ENCODE assay signal across 8 mouse cellular contexts in the genomic region with DNA sequence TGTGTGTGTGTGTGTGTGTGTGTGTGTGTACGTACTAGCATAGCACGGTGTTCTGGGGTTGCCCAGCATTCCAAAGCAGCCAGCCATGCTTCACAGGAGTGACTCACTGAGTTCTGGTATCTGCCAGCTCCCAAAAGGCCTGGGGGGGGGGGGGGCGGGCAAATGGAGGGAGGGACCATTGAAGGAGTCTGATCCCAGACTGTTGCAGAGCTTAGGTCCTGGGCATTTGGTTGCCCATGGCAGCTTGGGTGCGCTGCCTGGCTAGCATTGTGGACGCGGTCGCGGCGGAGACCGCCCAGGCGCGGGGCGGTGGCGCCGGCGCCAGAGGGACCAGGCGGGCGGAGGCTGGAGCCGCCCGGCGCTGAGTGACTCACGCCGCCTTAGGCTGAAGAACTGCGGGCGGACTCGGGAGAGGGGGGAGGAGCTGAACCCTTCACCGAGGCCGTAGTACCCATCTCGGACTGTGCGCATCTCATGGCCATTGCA. TPM values are rescaled to one million over a fixed set of nuclear protein-coding genes. Genes with fewer than 3 reads are reported as not detected.
DNase-seq lines count a peak whose midpoint lies in the region; ATAC-seq and TF ChIP-seq lines count a peak whose summit lies in the region.

No protein-coding gene starts in this region.

- no peak overlapping the region for H3K9ac ChIP-seq in midbrain, postnatal 0 days (replicated peaks; ENCODE audit: low read length, poor library complexity, severe bottlenecking)
- no peak overlapping the region for H3K9ac ChIP-seq in hindbrain, embryonic 13.5 days

- H3K9me3 ChIP-seq in midbrain, embryonic 10.5 days (replicated peaks): no peaks in the 10 kb centered on the region
- no peaks in the 10 kb centered on the region for H3K9me3 ChIP-seq in midbrain, postnatal 0 days (ENCODE audit: low read length)
- no peaks in the 10 kb centered on the region for H3K9me3 ChIP-seq in hindbrain, embryonic 13.5 days
- no peaks in the 10 kb centered on the region for H3K9me3 ChIP-seq in megakaryocyte, embryonic 14.5 days

- no peak for TF ChIP-seq CTCF in midbrain, postnatal 0 days (IDR thresholded peaks at IDR 0.05)

- peak overlapping the region; percentile 36 for H3K4me3 ChIP-seq in midbrain, embryonic 10.5 days
- no peak overlapping the region for H3K4me3 ChIP-seq in midbrain, postnatal 0 days (ENCODE audit: low read depth, low read length)
- H3K4me3 ChIP-seq in hindbrain, embryonic 13.5 days: no peak overlapping the region
- peak overlapping the region; percentile 81 for H3K4me3 ChIP-seq in megakaryocyte, embryonic 14.5 days (replicated peaks)

- no peak overlapping the region for H3K4me2 ChIP-seq in midbrain, postnatal 0 days (ENCODE audit: low read depth, low read length, poor library complexity, severe bottlenecking)
- 0 out of 2 replicates have a peak overlapping the region, but pooled peaks have one; percentile 15 for H3K4me2 ChIP-seq in hindbrain, embryonic 13.5 days

- DNase-seq in midbrain, embryonic 10.5 days (ENCODE audit: low spot score): peak; percentile 68
- DNase-seq in midbrain, postnatal 0 days (ENCODE audit: low spot score): no peak
- peak; percentile 81 for DNase-seq in embryo, embryonic 11 days
- no peak for DNase-seq in natural killer cell, adult 2 months (ENCODE audit: low spot score in 2 of 2)
- no peak for DNase-seq in thymus, postnatal 25 days
- DNase-seq in spleen, postnatal 4 days (ENCODE audit: low spot score in 2 of 2): no peak

- H3K4me1 ChIP-seq in midbrain, embryonic 10.5 days: peaks cover 63% of the 10 kb centered on the region
- H3K4me1 ChIP-seq in midbrain, postnatal 0 days (ENCODE audit: insufficient read depth, low read length): peaks cover 7% of the 10 kb centered on the region; the same call in 1 of the 2 replicates
- peaks cover 31% of the 10 kb centered on the region for H3K4me1 ChIP-seq in hindbrain, embryonic 13.5 days (replicated peaks)
- peaks cover 78% of the 10 kb centered on the region for H3K4me1 ChIP-seq in megakaryocyte, embryonic 14.5 days

- no peak for ATAC-seq in midbrain, postnatal 0 days (ENCODE audit: low FRiP score)
- ATAC-seq in hindbrain, embryonic 13.5 days (ENCODE audit: low FRiP score): 0 out of 2 replicates have a peak, but pooled peaks have one; percentile 33

- H3K27me3 ChIP-seq in midbrain, embryonic 10.5 days (ENCODE audit: low read depth, poor library complexity, severe bottlenecking): peaks cover 100% of the 10 kb centered on the region
- H3K27me3 ChIP-seq in midbrain, postnatal 0 days (ENCODE audit: insufficient read depth, low read length): peaks cover 67% of the 10 kb centered on the region
- H3K27me3 ChIP-seq in hindbrain, embryonic 13.5 days: peaks cover 92% of the 10 kb centered on the region
- peaks cover 95% of the 10 kb centered on the region for H3K27me3 ChIP-seq in megakaryocyte, embryonic 14.5 days (replicated peaks)

- no peak overlapping the region for H3K27ac ChIP-seq in midbrain, embryonic 10.5 days (replicated peaks)
- no peak overlapping the region for H3K27ac ChIP-seq in midbrain, postnatal 0 days (ENCODE audit: low read depth, low read length)
- no peak overlapping the region for H3K27ac ChIP-seq in hindbrain, embryonic 13.5 days

- WGBS in midbrain, embryonic 10.5 days: under 1% methylated on average over 30 of the region's 30 CpGs
- WGBS in midbrain, postnatal 0 days: under 1% methylated on average over 27 of the region's 30 CpGs
- under 1% methylated on average over 28 of the region's 30 CpGs for WGBS in hindbrain, embryonic 13.5 days

- H3K36me3 ChIP-seq in midbrain, embryonic 10.5 days: no peaks in the 10 kb centered on the region
- no peaks in the 10 kb centered on the region for H3K36me3 ChIP-seq in midbrain, postnatal 0 days (ENCODE audit: insufficient read depth, low read length)
- H3K36me3 ChIP-seq in hindbrain, embryonic 13.5 days: no peaks in the 10 kb centered on the region
- no peaks in the 10 kb centered on the region for H3K36me3 ChIP-seq in megakaryocyte, embryonic 14.5 days (replicated peaks; ENCODE audit: low read length)

RNA-seq across cellular contexts. Expression of a gene that starts 3.7 kb away (rescaled TPM):
- 6.2 and 9.2 TPM in 2 replicates for polyA plus RNA-seq in midbrain, embryonic 10.5 days (2016; fragmentation: Nextera tagmentation; extraction: Ambion mirVana)
- 0.38 and 1.2 TPM in 2 replicates for total RNA-seq in midbrain, postnatal 0 days (2014; rRNA removed)
- polyA plus RNA-seq in midbrain, postnatal 0 days (2015; fragmentation: Nextera tagmentation; extraction: Ambion mirVana): 3.1 and 8.4 TPM in 2 replicates
- 0.51 and 0.76 TPM in 2 replicates for polyA plus RNA-seq in hindbrain, embryonic 13.5 days (2015; fragmentation: Nextera tagmentation; extraction: Ambion mirVana)
- not detected in 2 replicates for polyA plus RNA-seq in megakaryocyte, embryonic 14.5 days (2012; ENCODE audit: insufficient read depth, low replicate concordance)

RNA-seq across cellular contexts. Expression of a gene that starts 14.9 kb away (rescaled TPM):
- polyA plus RNA-seq in midbrain, embryonic 10.5 days (2016; fragmentation: Nextera tagmentation; extraction: Ambion mirVana): 12.2 and 22.4 TPM in 2 replicates
- total RNA-seq in midbrain, postnatal 0 days (2014; rRNA removed): 2.8 and 8.8 TPM in 2 replicates
- 10.5 and 25.5 TPM in 2 replicates for polyA plus RNA-seq in midbrain, postnatal 0 days (2015; fragmentation: Nextera tagmentation; extraction: Ambion mirVana)
- 0.96 and 1.4 TPM in 2 replicates for polyA plus RNA-seq in hindbrain, embryonic 13.5 days (2015; fragmentation: Nextera tagmentation; extraction: Ambion mirVana)
- 0.31 TPM in 1 of 2 replicates, not detected in the other for polyA plus RNA-seq in megakaryocyte, embryonic 14.5 days (2012; ENCODE audit: insufficient read depth, low replicate concordance)

Comparison
In these comparisons a context has a peak if more than half of its experiments do, and no peak if none do; other contexts are left out.
1. DNase-seq: peak in midbrain, embryonic 10.5 days (single experiment) and embryo, embryonic 11 days (single experiment); none in midbrain, postnatal 0 days (single experiment), natural killer cell, adult 2 months (0 of 2), thymus, postnatal 25 days (single experiment) and spleen, postnatal 4 days (0 of 2).
2. H3K4me3 ChIP-seq: peak in midbrain, embryonic 10.5 days (single experiment) and megakaryocyte, embryonic 14.5 days (single experiment); none in midbrain, postnatal 0 days (single experiment) and hindbrain, embryonic 13.5 days (single experiment).